Mouse (Mus musculus) c-Kit-positive CD71-positive TER-119-negative erythroid progenitor cells, embryonic 14.5 days (primary cell): ENCODE data around the gene Cnnm3.
A peak's percentile ranks its signal among the peaks of the same experiment; 100 is the strongest.

Experiments
- DNase-seq: peaks from one replicate; pipeline ENCODE4 v3.0.0-alpha.2; 2013; ENCODE audit warnings: low read depth

Cnnm3 gene

GRCm38 (mm10) chr1:36511289-36512021 is at the start of gene Cnnm3:
Gene Cnnm3 (plus strand): TSS chr1:36511867.
- DNase-seq: peak; percentile 98

DNA sequence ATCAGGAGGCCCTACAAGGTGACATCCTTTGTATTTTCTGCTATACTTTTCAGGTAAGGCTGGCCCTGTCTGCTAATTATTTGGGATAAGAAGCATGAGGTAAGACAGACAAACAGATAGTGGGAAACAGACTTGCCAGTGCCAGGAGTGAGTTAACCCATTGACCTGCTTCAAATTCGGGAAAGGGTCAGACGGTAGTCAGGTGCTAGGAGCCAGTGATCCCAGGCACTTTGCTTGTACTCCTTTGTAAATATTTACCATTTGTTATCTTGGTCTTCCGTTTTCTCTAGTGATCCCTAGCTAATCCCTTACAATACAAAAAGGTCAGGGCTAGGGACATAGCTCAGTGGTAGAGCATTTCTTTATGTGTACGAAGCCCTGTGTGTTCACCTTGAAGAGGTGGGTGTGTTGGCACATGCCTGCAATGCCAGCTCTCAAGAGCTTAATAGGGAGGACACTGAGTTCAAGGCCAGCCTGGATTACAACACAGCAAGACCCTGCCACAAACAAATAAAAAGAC is 46.0 kb upstream of the Cnnm3 start:
- DNase-seq: no peak

DNA sequence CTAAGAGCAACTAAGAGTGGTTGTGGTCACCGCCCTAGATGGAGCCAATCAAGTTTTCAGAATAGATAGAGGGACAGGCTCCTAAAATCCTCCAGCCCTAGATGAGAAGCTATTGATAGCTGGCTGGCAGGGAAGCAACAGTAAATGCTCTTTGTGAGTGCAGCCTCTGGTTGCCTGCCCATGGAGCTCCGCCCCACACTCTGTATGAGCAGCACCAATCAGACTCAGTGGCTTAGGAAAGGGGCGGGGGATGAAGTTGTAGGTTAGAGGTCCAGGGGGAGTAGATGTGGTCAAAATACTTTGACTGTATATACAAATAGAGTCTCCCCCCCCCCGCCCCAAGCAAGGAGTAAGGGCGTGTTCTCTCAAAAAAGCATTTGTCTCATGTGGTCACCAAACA is 44.2 kb upstream of the Cnnm3 start:
- no peak for DNase-seq

- DNase-seq: no peak
Observed at GRCm38 (mm10) chr1:36469811-36470444, 41.7 kb upstream of the Cnnm3 start.

GRCm38 (mm10) chr1:36471181-36472105 is 40.2 kb upstream of the Cnnm3 start, which contains the start of gene Cnnm4:
Gene Cnnm4 (plus strand): TSS chr1:36471620.
- DNase-seq: peak; percentile 71

DNA sequence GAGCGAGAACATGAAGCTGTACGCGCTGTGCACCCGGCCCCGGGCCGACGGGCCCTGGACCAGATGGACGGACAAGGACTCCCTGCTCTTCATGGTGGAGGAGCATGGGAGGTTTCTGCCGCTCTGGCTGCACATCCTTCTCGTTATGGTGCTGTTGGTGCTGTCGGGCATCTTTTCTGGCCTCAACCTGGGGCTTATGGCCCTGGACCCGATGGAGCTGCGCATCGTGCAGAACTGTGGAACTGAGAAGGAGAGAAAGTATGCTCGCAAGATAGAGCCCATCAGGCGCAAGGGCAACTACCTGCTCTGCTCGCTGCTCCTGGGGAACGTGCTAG is 39.6 kb upstream of the Cnnm3 start:
- no peak for DNase-seq

DNA sequence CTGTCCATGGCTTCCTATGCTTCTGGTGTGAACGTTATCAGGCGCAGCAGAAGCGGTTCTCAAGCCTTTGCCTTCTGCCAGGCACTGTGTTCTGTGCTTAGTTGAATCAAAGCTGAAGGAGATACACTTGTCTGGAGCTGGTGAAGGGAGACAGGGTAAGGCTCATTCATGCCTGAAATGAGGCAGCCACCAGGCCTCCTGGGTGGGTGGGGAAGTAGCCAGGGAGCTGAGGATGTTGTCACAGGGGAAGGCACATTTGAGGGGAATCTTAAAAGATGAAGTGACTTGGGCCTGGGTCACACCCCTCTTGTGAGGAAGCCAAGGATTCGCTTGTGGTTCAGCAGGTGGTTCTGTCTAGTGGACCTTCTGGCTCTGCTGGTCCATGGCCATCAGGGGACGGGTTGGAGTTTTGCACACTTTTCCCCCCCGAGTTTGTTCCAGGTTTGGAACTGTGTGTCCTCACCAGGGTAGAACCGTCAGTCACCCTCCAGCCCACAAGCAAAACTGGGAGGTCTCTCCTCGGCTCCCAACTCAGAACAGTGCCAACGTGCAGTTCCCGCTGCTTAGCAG is 38.4 kb upstream of the Cnnm3 start:
- DNase-seq: no peak

DNA sequence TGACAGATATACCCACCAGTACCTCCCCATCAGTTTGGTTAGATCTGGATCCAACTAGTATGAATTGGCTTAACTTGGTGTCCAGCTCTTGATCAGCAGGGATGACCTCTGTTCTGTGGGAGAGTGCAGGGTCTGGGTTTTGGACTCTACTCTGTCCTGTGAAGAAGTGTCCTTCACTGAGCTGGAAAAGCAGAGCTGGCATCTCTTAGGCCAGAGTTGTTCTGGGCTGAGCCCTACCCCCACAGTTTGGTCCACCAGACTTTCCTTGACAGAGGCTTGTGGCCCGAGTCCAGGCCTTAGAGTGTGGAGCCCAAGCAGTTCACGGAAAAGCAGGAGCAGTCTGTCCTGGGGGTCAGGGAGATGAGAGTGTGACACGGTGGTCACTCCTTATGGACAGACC is 37.0 kb upstream of the Cnnm3 start:
- DNase-seq: no peak

- no peak for DNase-seq
Observed at GRCm38 (mm10) chr1:36475480-36476110, 36.1 kb upstream of the Cnnm3 start.

- no peak for DNase-seq
Observed at GRCm38 (mm10) chr1:36476426-36476825, 35.2 kb upstream of the Cnnm3 start.

GRCm38 (mm10) chr1:36478343-36478795 is 33.3 kb upstream of the Cnnm3 start:
- DNase-seq: no peak

GRCm38 (mm10) chr1:36479903-36480899 is 31.5 kb upstream of the Cnnm3 start:
- no peak for DNase-seq

GRCm38 (mm10) chr1:36483825-36484224 is 27.8 kb upstream of the Cnnm3 start:
- no peak for DNase-seq

GRCm38 (mm10) chr1:36485080-36485479 is 26.6 kb upstream of the Cnnm3 start:
- DNase-seq: no peak

DNA sequence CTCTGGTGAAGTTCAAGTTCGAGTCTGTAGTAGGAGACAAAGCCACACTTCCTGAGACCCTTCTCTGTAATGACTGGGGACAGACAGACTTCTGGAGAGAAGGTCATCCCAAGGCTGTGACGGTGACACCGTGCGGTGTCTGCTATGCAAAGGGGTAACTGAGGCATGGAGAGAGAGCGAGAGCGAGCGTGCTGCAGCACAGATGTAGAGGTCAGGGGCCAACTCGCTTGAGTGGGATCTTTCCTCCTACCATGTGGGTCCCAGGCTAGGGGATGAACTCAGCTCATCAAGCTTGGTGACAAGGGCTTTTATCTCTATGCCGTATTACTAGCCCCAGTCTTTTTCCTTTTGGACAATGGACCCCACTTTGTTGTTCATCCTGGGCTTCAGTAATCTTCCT is 24.6 kb upstream of the Cnnm3 start:
- no peak for DNase-seq

- no peak for DNase-seq
Observed at GRCm38 (mm10) chr1:36489661-36490060, 22.0 kb upstream of the Cnnm3 start.

- DNase-seq: no peak
Observed at GRCm38 (mm10) chr1:36492416-36493139, 19.1 kb upstream of the Cnnm3 start.

DNA sequence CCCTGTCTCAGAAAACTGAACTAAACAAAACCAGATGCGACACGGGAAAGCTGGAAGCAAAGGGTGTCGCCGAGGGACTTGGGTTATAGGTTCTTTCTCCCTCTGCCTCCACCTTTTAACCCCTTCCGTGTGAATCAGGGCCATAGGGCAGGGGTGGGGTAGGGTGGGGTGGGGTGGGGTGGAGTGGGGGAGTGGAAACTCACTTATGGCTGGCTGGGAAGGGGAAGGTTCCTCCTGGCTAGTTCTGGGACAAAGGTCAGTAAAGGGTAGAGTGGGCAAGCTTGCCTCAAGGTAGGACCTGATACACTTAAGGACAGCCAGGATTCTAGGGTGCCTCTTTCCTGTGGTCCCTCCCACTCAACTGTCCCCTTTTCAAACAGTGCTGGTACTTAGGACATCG is 18.4 kb upstream of the Cnnm3 start:
- DNase-seq: no peak

- DNase-seq: no peak
Observed at GRCm38 (mm10) chr1:36496719-36497118, 14.9 kb upstream of the Cnnm3 start.

DNA sequence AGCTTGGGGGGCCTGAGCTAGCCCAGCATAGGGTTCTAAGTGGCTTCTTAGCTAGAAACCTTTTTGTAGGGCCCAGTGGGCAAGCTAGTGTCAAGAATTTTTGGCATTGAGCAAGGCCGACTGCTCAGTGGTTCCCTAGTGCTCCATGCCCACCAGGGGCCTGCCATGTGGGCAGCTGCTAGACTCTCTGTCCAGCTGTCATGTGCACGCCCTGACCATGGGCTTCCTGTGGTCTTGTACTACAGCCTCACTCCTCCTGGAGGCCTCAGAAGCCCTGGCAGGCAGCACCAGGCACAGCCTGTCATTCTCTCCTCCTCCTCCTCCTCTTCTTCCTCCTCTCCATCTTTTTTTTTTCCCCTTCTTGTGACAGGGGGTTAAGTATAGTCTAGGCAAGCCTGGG is 14.4 kb upstream of the Cnnm3 start:
- no peak for DNase-seq
